Mouse (Mus musculus) liver, embryonic 14.5 days (tissue): ENCODE data around the gene Hes6.

Experiments
- CTCF ChIP-seq: IDR thresholded peaks from 2 replicates; pipeline ENCODE4 v1.5.1; 2016; ENCODE audit warnings: antibody characterized with exemption, low read depth, control low read depth
- EP300 ChIP-seq: IDR thresholded peaks from 2 replicates; pipeline ENCODE4 v1.6.1; 2016; ENCODE audit warnings: antibody characterized with exemption, low read depth

GRCm38 (mm10) chr1:91437083-91437400 lies 23.2 kb upstream of the Hes6 start:
- TF ChIP-seq CTCF = no peak
- TF ChIP-seq EP300 = no peak
